Mouse (Mus musculus) hindbrain, embryonic 11.5 days (tissue): Measurements from ENCODE around the gene Grm7. TPM values are rescaled to one million over a fixed set of nuclear protein-coding genes. Genes with fewer than 3 reads are reported as not detected.

Source experiments
- ATAC-seq: fragments of 200-750 bp; cut with Nextera tagmentation; 2 replicates; pipeline ENCODE4 v1.8.0; 2017; ENCODE audit warnings: mild to moderate bottlenecking, moderate TSS enrichment, moderate library complexity; ENCODE audit not compliant: low FRiP score
- DNase-seq: peaks from one replicate; pipeline ENCODE4 v3.0.0-alpha.2; 2015; ENCODE audit warnings: low spot score
- H3K27ac ChIP-seq: fragments of 300-500 bp; sonication (generic); 2 replicates; pipeline ENCODE4 v1.5.1; 2014; ENCODE audit warnings: mild to moderate bottlenecking, low read depth, low read length
- H3K27me3 ChIP-seq: fragments of 300-500 bp; sonication (generic); 2 replicates; pipeline ENCODE4 v1.6.1; 2014; ENCODE audit warnings: mild to moderate bottlenecking, low read length, moderate library complexity, mixed read lengths; ENCODE audit not compliant: control insufficient read depth, insufficient read depth
- H3K36me3 ChIP-seq: fragments of 300-500 bp; sonication (generic); 2 replicates; pipeline ENCODE4 v1.6.1; 2014; ENCODE audit warnings: mild to moderate bottlenecking, low read length, moderate library complexity, mixed read lengths; ENCODE audit not compliant: control insufficient read depth, insufficient read depth
- H3K4me1 ChIP-seq: fragments of 300-500 bp; sonication (generic); replicated peaks from 2 replicates; pipeline ENCODE4 v1.6.1; 2014; ENCODE audit warnings: low read length, mixed read lengths; ENCODE audit not compliant: control insufficient read depth, insufficient read depth
- H3K4me2 ChIP-seq: fragments of 300-500 bp; sonication (generic); replicated peaks from 2 replicates; pipeline ENCODE4 v1.6.1; 2014; ENCODE audit warnings: mild to moderate bottlenecking, low read depth, low read length
- H3K4me3 ChIP-seq: fragments of 300-500 bp; sonication (generic); 2 replicates; pipeline ENCODE4 v1.5.1; 2014; ENCODE audit warnings: low read depth, low read length
- H3K9ac ChIP-seq: fragments of 300-500 bp; sonication (generic); 2 replicates; pipeline ENCODE4 v1.6.1; 2014; ENCODE audit warnings: low read depth, low read length
- H3K9me3 ChIP-seq: fragments of 300-500 bp; sonication (generic); 2 replicates; pipeline ENCODE4 v1.6.1; 2016; ENCODE audit warnings: low read length; ENCODE audit not compliant: control insufficient read depth
- WGBS: fragments of 180-500 bp; shearing (Covaris S2); extraction: QIAGEN DNeasy Blood & Tissue Kit; methylation state at CpG from one replicate; pipeline ENCODE4 v1.1.7; 2014; 5-methylcytosine and 5-hydroxymethylcytosine counted together
- polyA plus RNA-seq: library from polyadenylated mRNA; unstranded; fragments of >200 nt; fragmentation: Nextera tagmentation; extraction: Ambion mirVana; gene quantifications from 2 replicates; pipeline ENCODE4 v1.2.1, GENCODE M21; 2014

The Grm7 gene
- polyA plus RNA-seq, 1 experiment from 2014 or later: 0.69 TPM

GRCm38 (mm10) chr6:111510768-111511459, 865.5 kb downstream of the Grm7 start:
- Histone ChIP-seq H3K9ac (no peak overlapping the region), H3K27me3 (no peaks in the 10 kb centered on the region), H3K36me3 (no peaks in the 10 kb centered on the region), H3K4me2 (no peak overlapping the region), H3K4me3 (no peak overlapping the region), H3K4me1 (no peaks in the 10 kb centered on the region; the same call in 1 of the 2 replicates), H3K9me3 (no peaks in the 10 kb centered on the region), H3K27ac (no peak overlapping the region)
- WGBS: 37% methylated on average over 1 of the region's 1 CpGs
- DNase-seq (no peak), ATAC-seq (no peak; the same call in 1 of the 2 replicates)

- ATAC-seq: 0 out of 2 replicates have a peak, but pooled peaks have one; percentile 21
- Histone ChIP-seq H3K27ac (no peak overlapping the region), H3K9ac (no peak overlapping the region), H3K36me3 (no peaks in the 10 kb centered on the region), H3K27me3 (no peaks in the 10 kb centered on the region), H3K9me3 (no peaks in the 10 kb centered on the region), H3K4me3 (no peak overlapping the region), H3K4me2 (no peak overlapping the region), H3K4me1 (no peaks in the 10 kb centered on the region; the same call in 1 of the 2 replicates)
- peak; percentile 25 for DNase-seq
- WGBS: 18% methylated on average over 2 of the region's 2 CpGs
Observed at GRCm38 (mm10) chr6:111512359-111512758, 867.0 kb downstream of the Grm7 start.

- H3K4me1 ChIP-seq: no peaks in the 10 kb centered on the region
- ATAC-seq (no peak), DNase-seq (no peak)
- WGBS: 84% methylated on average over 1 of the region's 1 CpGs
- no peak overlapping the region for H3K4me3 ChIP-seq
- H3K36me3 ChIP-seq: no peaks in the 10 kb centered on the region
- H3K27ac ChIP-seq: no peak overlapping the region
- no peak overlapping the region for H3K9ac ChIP-seq
- H3K27me3 ChIP-seq: no peaks in the 10 kb centered on the region
- no peaks in the 10 kb centered on the region for H3K9me3 ChIP-seq
- H3K4me2 ChIP-seq: no peak overlapping the region
Observed at GRCm38 (mm10) chr6:111521229-111521628, 875.8 kb downstream of the Grm7 start.

GRCm38 (mm10) chr6:111522122-111522521, 876.7 kb downstream of the Grm7 start:
- Histone ChIP-seq H3K4me1 (no peaks in the 10 kb centered on the region), H3K4me3 (no peak overlapping the region), H3K27me3 (no peaks in the 10 kb centered on the region), H3K9ac (no peak overlapping the region), H3K36me3 (no peaks in the 10 kb centered on the region), H3K9me3 (no peaks in the 10 kb centered on the region), H3K27ac (no peak overlapping the region), H3K4me2 (no peak overlapping the region)
- DNase-seq: no peak
- no peak for ATAC-seq

GRCm38 (mm10) chr6:111529985-111530384, 884.6 kb downstream of the Grm7 start:
- Histone ChIP-seq H3K4me3 (no peak overlapping the region), H3K9ac (no peak overlapping the region), H3K27ac (no peak overlapping the region), H3K4me1 (no peaks in the 10 kb centered on the region), H3K27me3 (no peaks in the 10 kb centered on the region), H3K4me2 (no peak overlapping the region), H3K9me3 (no peaks in the 10 kb centered on the region), H3K36me3 (no peaks in the 10 kb centered on the region)
- DNase-seq (no peak), ATAC-seq (no peak)
- 82% methylated on average over 2 of the region's 2 CpGs for WGBS

- no peak for ATAC-seq
- WGBS: 85% methylated on average over 1 of the region's 1 CpGs
- no peak for DNase-seq
- Histone ChIP-seq H3K27me3 (no peaks in the 10 kb centered on the region), H3K9ac (no peak overlapping the region), H3K36me3 (no peaks in the 10 kb centered on the region), H3K27ac (no peak overlapping the region), H3K4me3 (no peak overlapping the region), H3K4me1 (no peaks in the 10 kb centered on the region), H3K4me2 (no peak overlapping the region), H3K9me3 (no peaks in the 10 kb centered on the region)
Observed at GRCm38 (mm10) chr6:111558588-111558987, 913.2 kb downstream of the Grm7 start.

GRCm38 (mm10) chr6:111559459-111559858, 914.1 kb downstream of the Grm7 start:
- WGBS: 73% methylated on average over 3 of the region's 3 CpGs
- DNase-seq: no peak
- Histone ChIP-seq H3K4me3 (no peak overlapping the region), H3K9me3 (no peaks in the 10 kb centered on the region), H3K4me1 (no peaks in the 10 kb centered on the region), H3K36me3 (no peaks in the 10 kb centered on the region), H3K9ac (no peak overlapping the region), H3K27me3 (no peaks in the 10 kb centered on the region), H3K27ac (no peak overlapping the region), H3K4me2 (no peak overlapping the region)
- no peak for ATAC-seq

GRCm38 (mm10) chr6:111561347-111561746, 916.0 kb downstream of the Grm7 start:
- Histone ChIP-seq H3K4me3 (no peak overlapping the region), H3K27me3 (no peaks in the 10 kb centered on the region), H3K4me2 (no peak overlapping the region), H3K4me1 (no peaks in the 10 kb centered on the region), H3K36me3 (no peaks in the 10 kb centered on the region), H3K27ac (no peak overlapping the region), H3K9me3 (no peaks in the 10 kb centered on the region), H3K9ac (no peak overlapping the region)
- ATAC-seq (no peak), DNase-seq (no peak)
- 93% methylated on average over 7 of the region's 7 CpGs for WGBS

GRCm38 (mm10) chr6:111571471-111572088, 926.2 kb downstream of the Grm7 start:
- DNase-seq (no peak), ATAC-seq (peak; percentile 49; the same call in 1 of the 2 replicates)
- WGBS: 66% methylated on average over 4 of the region's 4 CpGs
- H3K36me3 ChIP-seq: no peaks in the 10 kb centered on the region
- no peak overlapping the region for H3K9ac ChIP-seq
- H3K27ac ChIP-seq: no peak overlapping the region
- no peak overlapping the region for H3K4me3 ChIP-seq
- no peaks in the 10 kb centered on the region for H3K9me3 ChIP-seq
- H3K27me3 ChIP-seq: no peaks in the 10 kb centered on the region
- H3K4me2 ChIP-seq: no peak overlapping the region
- H3K4me1 ChIP-seq: no peaks in the 10 kb centered on the region
